Mouse (Mus musculus): ENCODE measurements around the gene Prr23a3. TPM values are rescaled to one million over a fixed set of nuclear protein-coding genes. Genes with fewer than 3 reads are reported as not detected.

Gene Prr23a3
- polyA plus RNA-seq (2016; fragmentation: Nextera tagmentation; extraction: Ambion mirVana): 0.28 TPM in 1 of 2 replicates, not detected in the other

GRCm38 (mm10) chr9:98864571-98864970 lies at the start of gene Prr23a3:
Gene Prr23a3, plus strand, starts transcription at chr9:98864767.
- peak within 1 kb of the TSS; percentile 29 for H3K4me3 ChIP-seq

GRCm38 (mm10) chr9:98816066-98816465 lies 48.5 kb upstream of the Prr23a3 start:
- DNase-seq (ENCODE audit: low spot score): no peak
- Histone ChIP-seq H3K4me3 (no peak overlapping the region), H3K4me1 (no peaks in the 10 kb centered on the region), H3K9me3 (replicated peaks) (no peaks in the 10 kb centered on the region), H3K27ac (replicated peaks) (no peak overlapping the region), H3K36me3 (no peaks in the 10 kb centered on the region), H3K27me3 (ENCODE audit: low read depth, poor library complexity, severe bottlenecking) (no peaks in the 10 kb centered on the region)
- 75% methylated on average over 3 of the region's 3 CpGs for WGBS

More at GRCm38 (mm10) chr9:98864571-98864970, at the start of gene Prr23a3:
- peaks cover 12% of the 10 kb centered on the region for H3K27me3 ChIP-seq (ENCODE audit: low read depth, poor library complexity, severe bottlenecking)
- no peak within 1 kb of the TSS for H3K27ac ChIP-seq (replicated peaks)
- 58% methylated on average over 22 of the region's 22 CpGs for WGBS
- H3K36me3 ChIP-seq: no peaks in the 10 kb centered on the region
- no peak for DNase-seq (ENCODE audit: low spot score)
- no peaks in the 10 kb centered on the region for H3K4me1 ChIP-seq
- peaks cover 9% of the 10 kb centered on the region; the same call in 1 of the 2 replicates for H3K9me3 ChIP-seq (replicated peaks)

GRCm38 (mm10) chr9:98817592-98817991 lies 47.0 kb upstream of the Prr23a3 start:
- Histone ChIP-seq H3K4me1 (no peaks in the 10 kb centered on the region), H3K4me3 (no peak overlapping the region), H3K27me3 (ENCODE audit: low read depth, poor library complexity, severe bottlenecking) (no peaks in the 10 kb centered on the region), H3K27ac (replicated peaks) (no peak overlapping the region), H3K36me3 (no peaks in the 10 kb centered on the region), H3K9me3 (replicated peaks) (no peaks in the 10 kb centered on the region)
- DNase-seq (ENCODE audit: low spot score): no peak
- WGBS: 94% methylated on average over 7 of the region's 7 CpGs

DNA sequence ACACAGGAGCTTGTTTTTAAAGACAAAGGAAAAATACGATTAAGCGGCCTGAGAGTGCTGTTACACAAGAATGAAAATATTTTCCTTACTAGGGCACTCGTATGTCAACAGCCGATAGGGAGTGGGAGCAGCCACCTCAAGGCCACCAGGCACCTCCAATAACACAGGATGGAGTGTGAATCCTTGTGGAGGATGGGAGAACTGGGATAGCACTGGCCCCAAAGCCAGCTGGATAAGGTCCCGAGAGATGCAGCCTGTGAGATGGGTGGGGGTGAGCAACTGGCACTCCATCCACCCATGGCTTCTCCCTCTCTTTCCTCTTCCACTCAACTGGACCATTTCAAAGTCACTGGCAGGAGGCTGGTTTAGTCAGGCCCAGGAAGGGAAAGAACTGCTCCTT lies 45.6 kb upstream of the Prr23a3 start:
- no peaks in the 10 kb centered on the region for H3K4me1 ChIP-seq
- no peaks in the 10 kb centered on the region for H3K27me3 ChIP-seq (ENCODE audit: low read depth, poor library complexity, severe bottlenecking)
- peaks cover 3% of the 10 kb centered on the region; the same call in 1 of the 2 replicates for H3K9me3 ChIP-seq (replicated peaks)
- H3K36me3 ChIP-seq: no peaks in the 10 kb centered on the region
- no peak overlapping the region for H3K27ac ChIP-seq (replicated peaks)
- no peak for DNase-seq (ENCODE audit: low spot score)
- WGBS: 76% methylated on average over 5 of the region's 5 CpGs
- H3K4me3 ChIP-seq: no peak overlapping the region

DNA sequence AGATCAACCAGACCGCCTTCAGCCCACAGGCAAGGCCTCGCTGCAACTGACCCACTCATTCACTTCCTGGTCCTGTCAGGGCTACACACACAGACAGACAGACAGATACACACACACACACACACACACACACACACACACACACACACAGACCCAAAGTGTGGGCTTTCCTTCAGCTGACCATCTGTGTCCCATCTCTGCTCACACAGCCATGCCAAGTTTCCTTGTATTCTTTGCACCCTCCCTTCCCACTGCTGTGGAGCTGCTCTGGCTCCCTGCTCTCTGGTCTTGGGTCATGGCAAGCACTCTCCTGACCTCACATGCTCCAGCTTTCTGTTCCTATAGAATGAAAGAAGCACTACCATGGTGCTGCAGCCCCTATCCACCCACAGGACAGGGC lies 45.1 kb upstream of the Prr23a3 start:
- Histone ChIP-seq H3K27me3 (ENCODE audit: low read depth, poor library complexity, severe bottlenecking) (no peaks in the 10 kb centered on the region), H3K9me3 (replicated peaks) (peaks cover 3% of the 10 kb centered on the region; the same call in 1 of the 2 replicates), H3K4me1 (no peaks in the 10 kb centered on the region), H3K4me3 (no peak overlapping the region), H3K36me3 (no peaks in the 10 kb centered on the region), H3K27ac (replicated peaks) (no peak overlapping the region)
- 89% methylated on average over 2 of the region's 2 CpGs for WGBS
- DNase-seq (ENCODE audit: low spot score): no peak

- Histone ChIP-seq H3K27ac (replicated peaks) (no peak overlapping the region), H3K9me3 (replicated peaks) (peaks cover 3% of the 10 kb centered on the region; the same call in 1 of the 2 replicates), H3K27me3 (ENCODE audit: low read depth, poor library complexity, severe bottlenecking) (no peaks in the 10 kb centered on the region), H3K36me3 (no peaks in the 10 kb centered on the region), H3K4me1 (no peaks in the 10 kb centered on the region), H3K4me3 (no peak overlapping the region)
- 94% methylated on average over 4 of the region's 4 CpGs for WGBS
- no peak for DNase-seq (ENCODE audit: low spot score)
Measured at GRCm38 (mm10) chr9:98820461-98820860, 44.1 kb upstream of the Prr23a3 start.

- H3K4me1 ChIP-seq: no peaks in the 10 kb centered on the region
- H3K27ac ChIP-seq (replicated peaks): no peak overlapping the region
- DNase-seq (ENCODE audit: low spot score): no peak
- H3K9me3 ChIP-seq (replicated peaks): peaks cover 3% of the 10 kb centered on the region; the same call in 1 of the 2 replicates
- H3K27me3 ChIP-seq (ENCODE audit: low read depth, poor library complexity, severe bottlenecking): no peaks in the 10 kb centered on the region
- H3K36me3 ChIP-seq: no peaks in the 10 kb centered on the region
- H3K4me3 ChIP-seq: no peak overlapping the region
Measured at GRCm38 (mm10) chr9:98821067-98821466, 43.5 kb upstream of the Prr23a3 start.

DNA sequence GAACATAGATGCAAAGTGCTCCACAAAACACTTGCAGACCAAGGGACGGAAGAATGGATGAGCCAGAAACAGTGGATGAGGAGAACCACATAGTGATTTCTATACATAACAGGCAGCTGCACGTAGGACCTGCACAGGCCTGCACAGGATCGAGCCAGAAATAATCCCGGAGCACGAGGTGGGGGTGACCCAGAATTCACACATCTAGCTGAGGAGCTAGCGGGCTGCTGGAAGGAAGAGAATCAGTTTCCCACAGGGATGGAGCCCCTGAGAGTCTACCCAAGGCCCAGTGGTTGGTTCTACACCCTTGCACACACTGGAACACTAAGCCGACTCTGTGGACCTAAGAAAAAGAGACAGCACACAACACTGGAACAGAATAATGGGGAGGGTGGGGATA lies 40.8 kb upstream of the Prr23a3 start:
- H3K27me3 ChIP-seq (ENCODE audit: low read depth, poor library complexity, severe bottlenecking): no peaks in the 10 kb centered on the region
- no peak for DNase-seq (ENCODE audit: low spot score)
- no peak overlapping the region for H3K4me3 ChIP-seq
- no peaks in the 10 kb centered on the region for H3K4me1 ChIP-seq
- WGBS: 86% methylated on average over 7 of the region's 7 CpGs
- no peak overlapping the region for H3K27ac ChIP-seq (replicated peaks)
- H3K9me3 ChIP-seq (replicated peaks): peaks cover 3% of the 10 kb centered on the region; the same call in 1 of the 2 replicates
- H3K36me3 ChIP-seq: no peaks in the 10 kb centered on the region

GRCm38 (mm10) chr9:98829508-98829907 lies 35.1 kb upstream of the Prr23a3 start:
- peak; percentile 25 for DNase-seq (ENCODE audit: low spot score)
- no peak overlapping the region for H3K27ac ChIP-seq (replicated peaks)
- WGBS: 68% methylated on average over 5 of the region's 5 CpGs

GRCm38 (mm10) chr9:98837537-98838074 lies 27.0 kb upstream of the Prr23a3 start:
- H3K27ac ChIP-seq (replicated peaks): no peak overlapping the region
- no peak for DNase-seq (ENCODE audit: low spot score)
- peaks cover 13% of the 10 kb centered on the region; the same call in 1 of the 2 replicates for H3K4me1 ChIP-seq
- H3K9me3 ChIP-seq (replicated peaks): 0 out of 2 replicates have a peak, but pooled peaks cover 6% of the 10 kb centered on the region
- H3K4me3 ChIP-seq: no peak overlapping the region
- WGBS: 85% methylated on average over 7 of the region's 7 CpGs
- no peaks in the 10 kb centered on the region for H3K36me3 ChIP-seq
- H3K27me3 ChIP-seq (ENCODE audit: low read depth, poor library complexity, severe bottlenecking): peaks cover 6% of the 10 kb centered on the region

More at GRCm38 (mm10) chr9:98829508-98829907, 35.1 kb upstream of the Prr23a3 start:
- H3K4me1 ChIP-seq: no peaks in the 10 kb centered on the region
- no peaks in the 10 kb centered on the region for H3K9me3 ChIP-seq (replicated peaks)
- no peak overlapping the region for H3K4me3 ChIP-seq
- H3K27me3 ChIP-seq (ENCODE audit: low read depth, poor library complexity, severe bottlenecking): no peaks in the 10 kb centered on the region
- no peaks in the 10 kb centered on the region for H3K36me3 ChIP-seq

DNA sequence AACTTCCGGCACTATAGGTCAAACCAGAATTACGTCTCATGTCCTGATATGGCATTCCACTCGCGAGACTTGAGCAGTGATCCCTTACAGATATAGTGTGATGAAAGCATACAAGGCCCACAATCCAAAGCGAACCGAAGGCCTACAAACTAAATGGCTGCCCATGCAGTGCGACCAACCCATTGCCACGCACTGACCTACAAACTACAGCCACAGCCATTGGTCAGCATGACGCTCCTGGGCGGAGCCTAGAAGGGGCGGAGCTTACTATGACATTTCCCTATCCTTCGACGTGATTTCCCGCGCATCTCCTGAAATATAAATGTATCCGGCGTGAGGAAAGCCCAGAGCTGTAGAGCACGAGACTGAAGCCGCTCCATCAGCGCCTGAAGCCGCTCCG lies 22.4 kb upstream of the Prr23a3 start, which contains the start of gene Prr23a1:
TSS of gene Prr23a1 (plus strand) at position 387 of the 400 bp plus-strand sequence.
- Histone ChIP-seq H3K27ac (replicated peaks) (no peak within 1 kb of the TSS), H3K9me3 (replicated peaks) (0 out of 2 replicates have a peak, but pooled peaks cover 6% of the 10 kb centered on the region), H3K27me3 (ENCODE audit: low read depth, poor library complexity, severe bottlenecking) (peaks cover 7% of the 10 kb centered on the region), H3K4me1 (peaks cover 3% of the 10 kb centered on the region; the same call in 1 of the 2 replicates), H3K4me3 (peak within 1 kb of the TSS; percentile 32), H3K36me3 (no peaks in the 10 kb centered on the region)
- 60% methylated on average over 22 of the region's 22 CpGs for WGBS
- no peak for DNase-seq (ENCODE audit: low spot score)

DNA sequence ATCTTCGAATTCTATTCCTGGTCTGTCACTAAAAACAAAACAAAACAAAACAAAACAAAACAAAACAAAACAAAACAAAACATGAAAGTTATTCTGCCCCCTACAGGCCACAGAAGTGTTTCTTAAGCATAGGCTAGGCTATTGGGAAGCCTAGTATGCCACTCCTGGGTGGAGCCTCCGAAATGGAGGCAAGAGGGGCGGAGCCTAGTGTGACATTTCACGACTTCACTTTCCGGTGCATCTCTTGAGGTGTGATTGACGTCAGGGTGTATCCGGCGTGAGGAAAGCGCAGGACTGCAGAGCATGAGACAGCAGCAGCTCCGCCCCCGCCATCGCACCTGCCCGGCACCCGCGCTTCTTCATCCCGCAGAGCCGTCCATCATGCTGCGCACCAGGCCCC lies 8.4 kb upstream of the Prr23a3 start, which contains the start of gene Prr23a2:
TSS of gene Prr23a2 (plus strand) at position 285 of the 400 bp plus-strand sequence.
- H3K4me3 ChIP-seq: no peak within 1 kb of the TSS
- H3K9me3 ChIP-seq (replicated peaks): no peaks in the 10 kb centered on the region
- H3K36me3 ChIP-seq: no peaks in the 10 kb centered on the region
- no peak for DNase-seq (ENCODE audit: low spot score)
- no peaks in the 10 kb centered on the region for H3K4me1 ChIP-seq
- no peak within 1 kb of the TSS for H3K27ac ChIP-seq (replicated peaks)
- WGBS: 78% methylated on average over 18 of the region's 18 CpGs
- H3K27me3 ChIP-seq (ENCODE audit: low read depth, poor library complexity, severe bottlenecking): no peaks in the 10 kb centered on the region

- no peak overlapping the region for H3K4me3 ChIP-seq
- H3K27ac ChIP-seq (replicated peaks): no peak overlapping the region
- peaks cover 12% of the 10 kb centered on the region for H3K27me3 ChIP-seq (ENCODE audit: low read depth, poor library complexity, severe bottlenecking)
- no peaks in the 10 kb centered on the region for H3K36me3 ChIP-seq
- 82% methylated on average over 3 of the region's 3 CpGs for WGBS
- H3K4me1 ChIP-seq: no peaks in the 10 kb centered on the region
- no peak for DNase-seq (ENCODE audit: low spot score)
- peaks cover 9% of the 10 kb centered on the region; the same call in 1 of the 2 replicates for H3K9me3 ChIP-seq (replicated peaks)
Measured at GRCm38 (mm10) chr9:98863463-98863862, 1.1 kb upstream of the Prr23a3 start.
